Mouse (Mus musculus): ENCODE results near the gene Galnt12.

Galnt12 gene

GRCm38 (mm10) chr4:47151553-47152183 lies 60.0 kb downstream of the Galnt12 start:
- DNase-seq (ENCODE audit: low read depth), result peak; percentile 30

GRCm38 (mm10) chr4:47161103-47161755 lies 69.5 kb downstream of the Galnt12 start:
- DNase-seq (ENCODE audit: low read depth), result no peak

GRCm38 (mm10) chr4:47161756-47162587 lies 70.3 kb downstream of the Galnt12 start:
- no peak for DNase-seq (ENCODE audit: low read depth)

GRCm38 (mm10) chr4:47172314-47172713 lies 80.6 kb downstream of the Galnt12 start:
- DNase-seq (ENCODE audit: low read depth), result no peak
